Mouse (Mus musculus): ENCODE data around the gene Anxa2.

DNA sequence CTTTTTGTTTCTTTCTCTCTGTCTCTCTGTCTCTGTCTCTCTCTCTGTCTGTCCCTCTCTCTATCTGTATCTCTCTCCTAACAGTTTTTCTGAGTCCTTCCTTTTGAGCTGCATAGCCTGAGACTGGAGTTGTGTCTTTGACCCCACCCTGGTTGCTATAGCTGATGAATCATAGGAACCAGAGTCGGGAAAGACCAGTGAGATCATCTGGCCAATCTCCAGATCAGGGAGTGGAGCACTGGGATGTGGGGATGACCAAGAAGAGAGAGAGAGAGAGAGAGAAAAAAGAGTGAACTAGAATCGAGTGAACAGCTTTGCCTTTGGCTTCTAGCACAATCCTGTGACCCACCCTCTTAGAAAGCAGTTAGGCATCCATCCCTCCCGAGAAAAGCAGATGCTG lies 10.2 kb upstream of the Anxa2 start:
- no peak for TF ChIP-seq CTCF (IDR thresholded peaks at IDR 0.05; ENCODE audit: low read depth)
- no peak for TF ChIP-seq EP300 (IDR thresholded peaks at IDR 0.05; ENCODE audit: low read depth)

Data from liver, postnatal 0 days (tissue).